Mouse (Mus musculus) heart, adult 2 months (tissue): Measurements from ENCODE around the gene Ppp6r2.

Experiments
- CTCF ChIP-seq: fragments of 200-600 bp; IDR thresholded peaks from 2 replicates; pipeline ENCODE4 v1.8.1; 2022; ENCODE audit warnings: antibody characterized with exemption, mild to moderate bottlenecking, moderate library complexity
- EP300 ChIP-seq: fragments of 200-500 bp; IDR thresholded peaks from 2 replicates; pipeline ENCODE4 v1.6.1; 2011; ENCODE audit warnings: low read depth, low read length, control low read depth; ENCODE audit not compliant: insufficient read depth

DNA sequence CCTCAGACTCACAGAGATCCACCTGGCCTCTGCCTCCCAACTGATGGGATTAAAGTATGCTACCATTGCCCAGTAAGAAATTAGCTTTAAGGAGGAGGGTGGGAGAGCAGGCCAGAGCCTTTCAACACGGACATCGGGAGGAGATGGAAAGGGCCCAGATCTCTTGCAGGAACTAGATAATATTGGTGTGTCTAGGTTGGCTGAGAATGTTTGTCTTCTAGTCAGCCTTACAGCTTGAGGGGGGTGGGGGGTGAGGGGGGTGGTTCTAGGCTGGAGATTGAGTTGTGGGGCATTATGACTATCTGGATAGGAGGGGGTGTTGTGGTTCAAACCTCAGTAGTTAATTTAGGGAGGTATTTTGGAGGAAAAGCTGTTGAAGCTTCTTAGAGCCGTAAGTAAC, 2.2 kb downstream of the Ppp6r2 start:
- TF ChIP-seq CTCF: no peak
- no peak for TF ChIP-seq EP300
